ENCODE assay signal across 9 mouse cellular contexts in the genomic region with DNA sequence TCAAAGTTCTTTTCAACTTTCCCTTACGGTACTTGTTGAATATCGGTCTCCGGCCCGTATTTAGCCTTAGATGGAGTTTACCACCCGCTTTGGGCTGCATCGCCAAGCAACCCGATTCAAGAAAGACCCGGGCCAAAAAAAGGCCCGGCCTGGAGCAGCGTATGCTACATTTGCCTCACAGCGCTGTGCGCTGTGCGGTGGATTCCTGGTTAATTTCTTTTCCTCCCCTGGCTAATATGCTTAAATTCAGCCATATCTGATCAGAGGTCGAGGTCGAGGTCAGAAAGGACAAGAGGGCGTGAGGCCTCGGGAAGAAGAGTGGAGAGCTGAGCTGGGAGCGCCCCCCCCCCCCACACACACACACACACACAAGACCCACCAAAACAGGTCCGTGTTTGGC. TPM values are rescaled to one million over a fixed set of nuclear protein-coding genes. Genes with fewer than 3 reads are reported as not detected.
DNase-seq lines count a peak whose midpoint lies in the region; ATAC-seq and TF ChIP-seq lines count a peak whose summit lies in the region.
"Had no signal": no experiment of that assay in that cellular context is flagged by ENCODE, and none has a peak within 500 bp of the region (broad histone marks: within the 10 kb centered on the region; RNA-seq: fewer than 3 reads in every experiment).

No protein-coding gene starts in this region.

- H3K36me3 ChIP-seq in forebrain, postnatal 0 days (ENCODE audit: insufficient read depth): no peaks in the 10 kb centered on the region
- no peaks in the 10 kb centered on the region for H3K36me3 ChIP-seq in forebrain, embryonic 12.5 days (replicated peaks)
- H3K36me3 ChIP-seq in midbrain, embryonic 10.5 days: no peaks in the 10 kb centered on the region
- no peaks in the 10 kb centered on the region for H3K36me3 ChIP-seq in midbrain, embryonic 15.5 days (replicated peaks)
- H3K36me3 ChIP-seq in neural tube, embryonic 11.5 days (ENCODE audit: control insufficient read depth, insufficient read depth, low read length): no peaks in the 10 kb centered on the region

- H3K9ac ChIP-seq in forebrain, postnatal 0 days: no peak overlapping the region
- H3K9ac ChIP-seq in forebrain, embryonic 12.5 days: no peak overlapping the region
- H3K9ac ChIP-seq in midbrain, embryonic 15.5 days: no peak overlapping the region
- no peak overlapping the region for H3K9ac ChIP-seq in neural tube, embryonic 11.5 days (ENCODE audit: low read length)

- ATAC-seq in forebrain, postnatal 0 days: no peak
- no peak for ATAC-seq in forebrain, embryonic 12.5 days (ENCODE audit: low FRiP score)
- no peak for ATAC-seq in midbrain, embryonic 15.5 days (replicated peaks)
- no peak for ATAC-seq in neural tube, embryonic 11.5 days (ENCODE audit: insufficient read depth, low FRiP score, low TSS enrichment)

- intact Hi-C loops in left cerebral cortex, postnatal 10 days (cut with DNase I): no loop called here

- no peaks in the 10 kb centered on the region for H3K27me3 ChIP-seq in forebrain, postnatal 0 days (ENCODE audit: insufficient read depth, low read length)
- H3K27me3 ChIP-seq in forebrain, embryonic 12.5 days: no peaks in the 10 kb centered on the region
- peaks cover 17% of the 10 kb centered on the region for H3K27me3 ChIP-seq in midbrain, embryonic 10.5 days (ENCODE audit: low read depth, poor library complexity, severe bottlenecking)
- H3K27me3 ChIP-seq in midbrain, embryonic 15.5 days (replicated peaks): no peaks in the 10 kb centered on the region
- no peaks in the 10 kb centered on the region for H3K27me3 ChIP-seq in neural tube, embryonic 11.5 days (ENCODE audit: control insufficient read depth, insufficient read depth, low read length)

- no peak overlapping the region for H3K27ac ChIP-seq in forebrain, postnatal 0 days (ENCODE audit: low read depth, low read length)
- no peak overlapping the region for H3K27ac ChIP-seq in forebrain, embryonic 12.5 days
- H3K27ac ChIP-seq in midbrain, embryonic 10.5 days (replicated peaks): no peak overlapping the region
- no peak overlapping the region for H3K27ac ChIP-seq in midbrain, embryonic 15.5 days
- H3K27ac ChIP-seq in neural tube, embryonic 11.5 days (ENCODE audit: low read depth, low read length): no peak overlapping the region

- peak; percentile 63 for DNase-seq in forebrain, postnatal 0 days
- peak; percentile 73 for DNase-seq in midbrain, embryonic 10.5 days (ENCODE audit: low spot score)
- DNase-seq in brain, adult 2 months (ENCODE audit: low read depth, low spot score): peak; percentile 66
- DNase-seq in neural tube, embryonic 11.5 days (ENCODE audit: low spot score): peak; percentile 57
- DNase-seq in left cerebral cortex, postnatal 10 days (ENCODE audit: extremely low spot score in 1 of 2, low spot score in 2 of 2): no peak
- no peak for DNase-seq in cerebellum, adult 11-12 months
- DNase-seq: cerebellum, adult 18-20 months had no signal

- 2% methylated on average over 19 of the region's 19 CpGs for WGBS in forebrain, postnatal 0 days
- WGBS in forebrain, embryonic 12.5 days: 2% methylated on average over 19 of the region's 19 CpGs
- under 1% methylated on average over 19 of the region's 19 CpGs for WGBS in midbrain, embryonic 10.5 days
- WGBS in midbrain, embryonic 15.5 days: under 1% methylated on average over 19 of the region's 19 CpGs
- 1% methylated on average over 19 of the region's 19 CpGs for WGBS in neural tube, embryonic 11.5 days

- no peak overlapping the region for H3K4me3 ChIP-seq in forebrain, postnatal 0 days (ENCODE audit: low read depth, low read length)
- H3K4me3 ChIP-seq in forebrain, embryonic 12.5 days (replicated peaks): no peak overlapping the region
- H3K4me3 ChIP-seq in midbrain, embryonic 10.5 days: no peak overlapping the region
- no peak overlapping the region for H3K4me3 ChIP-seq in midbrain, embryonic 15.5 days
- no peak overlapping the region for H3K4me3 ChIP-seq in neural tube, embryonic 11.5 days (ENCODE audit: low read depth, low read length)

- no peak for TF ChIP-seq CTCF in forebrain, postnatal 0 days (IDR thresholded peaks at IDR 0.05; ENCODE audit: low read depth)

- H3K9me3 ChIP-seq in forebrain, postnatal 0 days (ENCODE audit: low read length): no peaks in the 10 kb centered on the region
- H3K9me3 ChIP-seq in forebrain, embryonic 12.5 days: no peaks in the 10 kb centered on the region
- H3K9me3 ChIP-seq in midbrain, embryonic 10.5 days (replicated peaks): no peaks in the 10 kb centered on the region; the same call in 1 of the 2 replicates
- no peaks in the 10 kb centered on the region for H3K9me3 ChIP-seq in midbrain, embryonic 15.5 days
- no peaks in the 10 kb centered on the region for H3K9me3 ChIP-seq in neural tube, embryonic 11.5 days (ENCODE audit: control insufficient read depth, low read length)

- H3K4me1 ChIP-seq in forebrain, postnatal 0 days (ENCODE audit: insufficient read depth): no peaks in the 10 kb centered on the region
- 0 out of 2 replicates have a peak, but pooled peaks cover 4% of the 10 kb centered on the region for H3K4me1 ChIP-seq in forebrain, embryonic 12.5 days
- 0 out of 2 replicates have a peak, but pooled peaks cover 3% of the 10 kb centered on the region for H3K4me1 ChIP-seq in midbrain, embryonic 10.5 days
- no peaks in the 10 kb centered on the region for H3K4me1 ChIP-seq in midbrain, embryonic 15.5 days
- no peaks in the 10 kb centered on the region for H3K4me1 ChIP-seq in neural tube, embryonic 11.5 days (ENCODE audit: control insufficient read depth, insufficient read depth, low read length)

- no peak overlapping the region for H3K4me2 ChIP-seq in forebrain, postnatal 0 days (ENCODE audit: low read depth)
- H3K4me2 ChIP-seq in forebrain, embryonic 12.5 days: no peak overlapping the region
- H3K4me2 ChIP-seq in midbrain, embryonic 15.5 days: no peak overlapping the region
- H3K4me2 ChIP-seq in neural tube, embryonic 11.5 days (ENCODE audit: low read depth): no peak overlapping the region

RNA-seq across cellular contexts. Expression of a gene that starts 29.0 kb away (rescaled TPM):
- 0.15 and 0.19 TPM in 2 replicates for total RNA-seq in forebrain, postnatal 0 days (2014; rRNA removed)
- polyA plus RNA-seq in forebrain, postnatal 0 days (2015; fragmentation: Nextera tagmentation; extraction: Ambion mirVana): 0.57 and 1.6 TPM in 2 replicates
- 0.76 and 1.00 TPM in 2 replicates for polyA plus RNA-seq in forebrain, embryonic 12.5 days (2016; fragmentation: Nextera tagmentation; extraction: Ambion mirVana)
- polyA plus RNA-seq in midbrain, embryonic 10.5 days (2016; fragmentation: Nextera tagmentation; extraction: Ambion mirVana): 0.84 and 1.1 TPM in 2 replicates
- 0.71 and 0.98 TPM in 2 replicates for polyA plus RNA-seq in midbrain, embryonic 15.5 days (2015; fragmentation: Nextera tagmentation; extraction: Ambion mirVana)
- polyA plus RNA-seq in neural tube, embryonic 11.5 days (2014; fragmentation: Nextera tagmentation; extraction: Ambion mirVana): 0.27 and 0.50 TPM in 2 replicates
- total RNA-seq in left cerebral cortex, postnatal 10 days (2021): 1 to 10 TPM; 6.6 to 7.2 TPM

Comparison
In these comparisons a context has a peak if more than half of its experiments do, and no peak if none do; other contexts are left out.
1. DNase-seq: peak in forebrain, postnatal 0 days (single experiment), midbrain, embryonic 10.5 days (single experiment), brain, adult 2 months (single experiment) and neural tube, embryonic 11.5 days (single experiment); none in left cerebral cortex, postnatal 10 days (0 of 2) and cerebellum, adult 11-12 months (single experiment).